Mouse (Mus musculus) splenic B cell, adult 2 months (primary cell): ENCODE measurements around the gene Me3.

Source experiments
- DNase-seq: peaks from one replicate; pipeline ENCODE4 v3.0.0-alpha.2; 2011; ENCODE audit warnings: low read depth, low spot score
- H3K27me3 ChIP-seq: 2 replicates; pipeline ENCODE4 v1.6.1; 2012; ENCODE audit warnings: mild to moderate bottlenecking, low read length, moderate library complexity, mixed read lengths; ENCODE audit not compliant: control insufficient read depth, poor library complexity, insufficient read depth, severe bottlenecking
- H3K36me3 ChIP-seq: 2 replicates; pipeline ENCODE4 v1.6.1; 2012; ENCODE audit warnings: mild to moderate bottlenecking, low read length, moderate library complexity, mixed read lengths; ENCODE audit not compliant: control insufficient read depth, poor library complexity, insufficient read depth, severe bottlenecking

Me3 gene

GRCm38 (mm10) chr7:89843533-89843932 lies 211.3 kb downstream of the Me3 start:
- DNase-seq = peak; percentile 53
- Histone ChIP-seq H3K36me3 (no peaks in the 10 kb centered on the region), H3K27me3 (no peaks in the 10 kb centered on the region)

- H3K27me3 ChIP-seq = no peaks in the 10 kb centered on the region
- H3K36me3 ChIP-seq = no peaks in the 10 kb centered on the region
- DNase-seq = no peak
These were observed 213.5 kb downstream of the Me3 start for GRCm38 (mm10) chr7:89845669-89846068.

- no peak for DNase-seq
- H3K27me3 ChIP-seq = no peaks in the 10 kb centered on the region
- H3K36me3 ChIP-seq = no peaks in the 10 kb centered on the region
These were observed 218.3 kb downstream of the Me3 start for GRCm38 (mm10) chr7:89850510-89850909.

GRCm38 (mm10) chr7:89852158-89853095 lies 220.2 kb downstream of the Me3 start:
- Histone ChIP-seq H3K36me3 (no peaks in the 10 kb centered on the region), H3K27me3 (no peaks in the 10 kb centered on the region)
- DNase-seq = no peak

- Histone ChIP-seq H3K27me3 (no peaks in the 10 kb centered on the region), H3K36me3 (no peaks in the 10 kb centered on the region)
- DNase-seq = no peak
These were observed 220.9 kb downstream of the Me3 start for GRCm38 (mm10) chr7:89853131-89853530.

GRCm38 (mm10) chr7:89855196-89855595 lies 223.0 kb downstream of the Me3 start:
- Histone ChIP-seq H3K27me3 (no peaks in the 10 kb centered on the region), H3K36me3 (no peaks in the 10 kb centered on the region)
- no peak for DNase-seq

GRCm38 (mm10) chr7:89856440-89857217 lies 224.4 kb downstream of the Me3 start:
- DNase-seq = no peak
- no peaks in the 10 kb centered on the region for H3K27me3 ChIP-seq
- H3K36me3 ChIP-seq = no peaks in the 10 kb centered on the region

- no peak for DNase-seq
- Histone ChIP-seq H3K27me3 (no peaks in the 10 kb centered on the region), H3K36me3 (no peaks in the 10 kb centered on the region)
These were observed 232.6 kb downstream of the Me3 start for GRCm38 (mm10) chr7:89864769-89865168.

- Histone ChIP-seq H3K36me3 (no peaks in the 10 kb centered on the region), H3K27me3 (no peaks in the 10 kb centered on the region)
- DNase-seq = no peak
These were observed 235.0 kb downstream of the Me3 start for GRCm38 (mm10) chr7:89867221-89867620.

- H3K36me3 ChIP-seq = no peaks in the 10 kb centered on the region
- DNase-seq = no peak
- H3K27me3 ChIP-seq = no peaks in the 10 kb centered on the region
These were observed 247.5 kb downstream of the Me3 start for GRCm38 (mm10) chr7:89879686-89880085.

GRCm38 (mm10) chr7:89884551-89884950 lies 252.4 kb downstream of the Me3 start:
- no peaks in the 10 kb centered on the region for H3K27me3 ChIP-seq
- DNase-seq = no peak
- no peaks in the 10 kb centered on the region for H3K36me3 ChIP-seq

GRCm38 (mm10) chr7:89891412-89891811 lies 259.2 kb downstream of the Me3 start:
- no peaks in the 10 kb centered on the region for H3K36me3 ChIP-seq
- no peak for DNase-seq
- no peaks in the 10 kb centered on the region for H3K27me3 ChIP-seq

GRCm38 (mm10) chr7:89891856-89892255 lies 259.7 kb downstream of the Me3 start:
- DNase-seq = peak; percentile 16
- H3K36me3 ChIP-seq = no peaks in the 10 kb centered on the region
- H3K27me3 ChIP-seq = no peaks in the 10 kb centered on the region

- Histone ChIP-seq H3K36me3 (no peaks in the 10 kb centered on the region), H3K27me3 (no peaks in the 10 kb centered on the region)
- no peak for DNase-seq
These were observed 270.8 kb downstream of the Me3 start for GRCm38 (mm10) chr7:89903007-89903406.
